Mouse (Mus musculus): Measurements from ENCODE around the gene Gm15128.
"Not testable (repeated sequence)": the region's sequence is repeated elsewhere in the genome, so short reads cannot be mapped to it uniquely, and the experiment has no call there.

Gene Gm15128

GRCm38 (mm10) chrX:147765691-147766090, at the start of gene Gm15128:
TSS of gene Gm15128 (plus strand) at chrX:147765991.
- in situ Hi-C loops (cut with MboI, MseI), result not testable (repeated sequence)
